Mouse (Mus musculus) heart, embryonic 14.5 days (tissue): ENCODE measurements around the gene Cd52. TPM values are rescaled to one million over a fixed set of nuclear protein-coding genes. Genes with fewer than 3 reads are reported as not detected.

Experiments used
- ATAC-seq: fragments of 200-750 bp; cut with Nextera tagmentation; 2 replicates; pipeline ENCODE4 v1.8.0; 2017; ENCODE audit warnings: low read depth, moderate TSS enrichment; ENCODE audit not compliant: insufficient number of reproducible peaks, insufficient read depth, low FRiP score
- H3K27ac ChIP-seq, 2 experiments: fragments of 200-500 bp in 1 of 2; fragments of 300-500 bp in 1 of 2; sonication (generic) in 1 of 2; replicated peaks in 1 of 2; 2 replicates each; pipeline ENCODE4 v1.5.1; 2012 to 2014; ENCODE audit warnings: low read depth in 2 of 2, low read length in 2 of 2, control low read depth in 1 of 2, mild to moderate bottlenecking in 1 of 2, mixed read lengths in 1 of 2; ENCODE audit not compliant: control insufficient read depth in 1 of 2, insufficient read depth in 1 of 2
- H3K27me3 ChIP-seq: fragments of 300-500 bp; sonication (generic); 2 replicates; pipeline ENCODE4 v1.6.1; 2014; ENCODE audit warnings: mild to moderate bottlenecking, low read length, control low read depth; ENCODE audit not compliant: control insufficient read depth, insufficient read depth
- H3K36me3 ChIP-seq: fragments of 300-500 bp; sonication (generic); 2 replicates; pipeline ENCODE4 v1.6.1; 2014; ENCODE audit warnings: mild to moderate bottlenecking, control low read depth, low read length, mixed read lengths; ENCODE audit not compliant: control insufficient read depth, insufficient read depth
- H3K4me1 ChIP-seq, 2 experiments: fragments of 200-500 bp in 1 of 2; fragments of 300-500 bp in 1 of 2; sonication (generic) in 1 of 2; 2 replicates each; pipeline ENCODE4 v1.6.1; 2012 to 2014; ENCODE audit warnings: low read length in 2 of 2, control low read depth in 1 of 2, mixed read lengths in 1 of 2; ENCODE audit not compliant: control insufficient read depth in 2 of 2, insufficient read depth in 2 of 2
- H3K4me2 ChIP-seq: fragments of 300-500 bp; sonication (generic); 2 replicates; pipeline ENCODE4 v1.6.1; 2014; ENCODE audit warnings: mild to moderate bottlenecking, low read length
- H3K4me3 ChIP-seq, 2 experiments: fragments of 200-500 bp in 1 of 2; fragments of 300-500 bp in 1 of 2; sonication (generic) in 1 of 2; 2 replicates each; pipeline ENCODE4 v1.5.1; 2012 to 2014; ENCODE audit warnings: low read length in 2 of 2, mild to moderate bottlenecking in 2 of 2, control low read depth in 1 of 2, low read depth in 1 of 2, moderate library complexity in 1 of 2; ENCODE audit not compliant: control insufficient read depth in 1 of 2, insufficient read depth in 1 of 2
- H3K9ac ChIP-seq: fragments of 300-500 bp; sonication (generic); 2 replicates; pipeline ENCODE4 v1.6.1; 2014; ENCODE audit warnings: mild to moderate bottlenecking, low read length
- H3K9me3 ChIP-seq: fragments of 300-500 bp; sonication (generic); 2 replicates; pipeline ENCODE4 v1.6.1; 2016; ENCODE audit warnings: low read length, control low read depth; ENCODE audit not compliant: control insufficient read depth
- WGBS: fragments of 180-500 bp; shearing (Covaris S2); extraction: QIAGEN DNeasy Blood & Tissue Kit; methylation state at CpG from one replicate; pipeline ENCODE4 v1.1.7; 2014; 5-methylcytosine and 5-hydroxymethylcytosine counted together
- polyA plus RNA-seq: library from polyadenylated mRNA; unstranded; fragments of >200 nt; fragmentation: Nextera tagmentation; extraction: Ambion mirVana; gene quantifications from 2 replicates; pipeline ENCODE4 v1.2.1, GENCODE M21; 2014

The Cd52 gene
- polyA plus RNA-seq, 1 experiment from 2014 or later = 10.7 TPM

DNA sequence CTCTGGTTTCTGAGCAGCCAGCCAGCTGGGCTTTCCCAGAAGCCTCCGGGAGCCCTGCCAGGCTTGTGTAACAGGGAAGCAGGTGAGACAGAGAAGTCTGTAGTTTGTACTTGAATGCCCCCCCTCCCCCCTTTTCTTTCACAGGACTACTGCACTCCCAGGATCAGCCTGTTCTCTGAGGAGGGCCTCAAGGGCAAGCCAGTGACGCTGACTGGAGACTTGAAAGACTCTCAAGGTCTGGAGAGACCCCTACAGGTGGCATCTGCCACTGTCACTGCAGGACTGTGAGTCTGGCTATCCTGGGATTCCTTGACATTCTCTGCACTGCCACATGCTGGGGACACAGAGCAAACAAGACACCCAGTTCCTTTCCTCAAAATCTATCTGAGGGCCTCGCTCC, 16.2 kb downstream of the Cd52 start:
- 0 out of 2 replicates have a peak, but pooled peaks have one; percentile 18 for ATAC-seq
- H3K27me3 ChIP-seq = peaks cover 27% of the 10 kb centered on the region
- 18% methylated on average over 3 of the region's 3 CpGs for WGBS
- no peak overlapping the region for H3K27ac ChIP-seq
- no peaks in the 10 kb centered on the region for H3K9me3 ChIP-seq
- H3K4me1 ChIP-seq = peaks cover 9 to 13% of the 10 kb centered on the region in 2 experiments; a peak in 3 of 4 replicates
- no peaks in the 10 kb centered on the region for H3K36me3 ChIP-seq
- no peak overlapping the region for H3K4me3 ChIP-seq
- no peak overlapping the region for H3K4me2 ChIP-seq
- H3K9ac ChIP-seq = no peak overlapping the region

DNA sequence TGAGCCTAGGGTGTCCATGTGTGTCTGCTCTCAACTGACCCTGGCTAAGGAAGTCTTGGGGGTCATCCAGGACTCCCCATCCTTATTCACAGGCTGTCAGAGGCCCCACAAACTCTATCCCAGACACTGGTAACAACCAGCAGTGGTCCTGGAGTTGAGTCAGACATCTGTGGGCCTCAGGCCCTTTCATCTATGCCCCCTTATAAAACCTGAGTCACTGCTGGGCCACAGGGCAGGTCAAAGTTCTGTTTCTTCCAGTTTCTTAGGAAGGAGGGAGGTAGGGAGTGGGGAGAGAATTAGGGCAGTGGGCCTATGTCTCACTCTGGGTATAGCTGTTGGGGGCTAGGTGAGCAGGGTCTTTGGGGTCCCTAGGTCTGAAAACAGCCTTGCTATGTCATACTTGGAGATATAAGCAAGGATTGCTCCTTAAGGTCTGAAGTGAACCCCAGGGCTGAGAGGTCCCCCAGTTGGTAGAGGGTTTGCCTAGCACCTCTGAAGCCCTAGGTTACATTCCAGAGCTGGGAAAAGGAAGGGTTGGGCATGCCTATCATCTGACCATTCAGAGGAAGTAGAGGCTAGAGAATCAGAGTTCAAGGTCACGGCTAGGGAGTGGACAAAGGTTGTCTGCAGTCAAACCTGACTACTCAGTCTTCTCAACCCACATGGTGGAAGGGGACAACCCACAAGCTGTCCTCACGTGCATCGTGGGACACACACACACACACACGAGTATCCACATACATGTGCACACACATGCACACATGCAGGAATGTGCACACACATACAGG, 25.9 kb downstream of the Cd52 start:
- Histone ChIP-seq H3K4me2 (no peak overlapping the region), H3K9ac (no peak overlapping the region), H3K4me3 (no peak overlapping the region), H3K9me3 (no peaks in the 10 kb centered on the region), H3K4me1 (no peaks in the 10 kb centered on the region; a peak in 1 of 4 replicates), H3K27me3 (peaks cover 8% of the 10 kb centered on the region; the same call in 1 of the 2 replicates), H3K36me3 (no peaks in the 10 kb centered on the region), H3K27ac (no peak overlapping the region)
- ATAC-seq = no peak
- 83% methylated on average over 4 of the region's 4 CpGs for WGBS

DNA sequence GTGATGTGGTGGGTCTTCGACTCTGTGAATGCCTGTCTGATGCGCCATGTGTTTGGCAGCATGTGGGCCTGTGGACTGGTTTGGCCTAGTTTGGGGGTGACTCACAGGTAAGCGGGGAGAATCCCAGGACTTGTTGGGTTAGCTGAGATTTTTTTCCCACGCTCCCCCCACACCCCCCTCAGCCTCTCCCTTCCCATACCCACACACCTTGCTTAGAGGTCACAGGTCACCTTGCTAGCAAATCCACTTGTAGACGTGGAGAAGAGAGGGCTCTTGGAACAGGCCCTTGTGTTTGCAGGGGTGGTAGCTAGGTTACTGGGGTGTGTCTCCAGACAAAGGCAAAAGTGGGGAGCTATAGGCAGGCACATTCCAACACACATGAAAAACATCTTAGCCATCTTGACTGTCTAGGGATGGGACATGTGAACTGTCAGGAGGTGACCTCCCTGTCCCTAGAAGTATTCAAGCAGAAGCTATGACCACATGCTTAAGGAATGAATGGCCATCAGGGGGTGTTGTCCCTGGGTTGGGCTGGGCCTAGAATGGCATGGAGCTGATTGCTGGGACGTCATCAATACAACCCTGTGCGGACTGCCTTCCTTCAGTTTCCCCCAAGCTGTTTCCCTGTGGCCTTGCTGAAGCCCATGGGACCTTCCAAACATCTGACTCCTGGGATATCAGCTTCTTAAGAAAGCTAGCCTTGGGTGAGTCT, 26.9 kb downstream of the Cd52 start:
- 75% methylated on average over 7 of the region's 7 CpGs for WGBS
- Histone ChIP-seq H3K36me3 (no peaks in the 10 kb centered on the region), H3K4me1 (no peaks in the 10 kb centered on the region; a peak in 1 of 4 replicates), H3K27ac (no peak overlapping the region), H3K9ac (no peak overlapping the region), H3K4me3 (no peak overlapping the region), H3K9me3 (no peaks in the 10 kb centered on the region), H3K27me3 (peaks cover 14% of the 10 kb centered on the region), H3K4me2 (no peak overlapping the region)
- ATAC-seq = no peak

DNA sequence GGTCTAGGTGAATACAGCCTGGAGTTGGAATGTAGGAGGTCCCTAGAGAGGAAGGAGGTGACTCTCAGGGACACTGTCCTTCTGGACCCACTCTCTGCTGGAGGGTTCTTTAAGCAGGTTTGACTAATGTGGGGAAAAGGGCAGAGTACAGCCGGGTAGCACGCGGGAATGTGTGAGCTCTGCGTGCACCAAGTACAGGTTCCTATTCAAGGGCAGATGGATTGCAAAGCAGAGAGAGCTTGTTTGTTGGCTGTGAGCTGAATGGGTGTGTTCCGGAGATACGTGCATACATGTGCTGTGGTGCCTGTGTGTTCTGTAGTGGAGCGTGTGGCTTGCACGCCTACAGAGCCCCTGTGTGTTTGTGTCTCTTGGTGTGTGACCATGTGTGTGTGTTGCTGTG, 27.5 kb downstream of the Cd52 start:
- WGBS = 85% methylated on average over 8 of the region's 8 CpGs
- no peak for ATAC-seq
- Histone ChIP-seq H3K4me1 (no peaks in the 10 kb centered on the region; a peak in 1 of 4 replicates), H3K36me3 (no peaks in the 10 kb centered on the region), H3K27ac (no peak overlapping the region), H3K27me3 (peaks cover 16% of the 10 kb centered on the region), H3K9me3 (no peaks in the 10 kb centered on the region), H3K9ac (no peak overlapping the region), H3K4me2 (no peak overlapping the region), H3K4me3 (no peak overlapping the region)

DNA sequence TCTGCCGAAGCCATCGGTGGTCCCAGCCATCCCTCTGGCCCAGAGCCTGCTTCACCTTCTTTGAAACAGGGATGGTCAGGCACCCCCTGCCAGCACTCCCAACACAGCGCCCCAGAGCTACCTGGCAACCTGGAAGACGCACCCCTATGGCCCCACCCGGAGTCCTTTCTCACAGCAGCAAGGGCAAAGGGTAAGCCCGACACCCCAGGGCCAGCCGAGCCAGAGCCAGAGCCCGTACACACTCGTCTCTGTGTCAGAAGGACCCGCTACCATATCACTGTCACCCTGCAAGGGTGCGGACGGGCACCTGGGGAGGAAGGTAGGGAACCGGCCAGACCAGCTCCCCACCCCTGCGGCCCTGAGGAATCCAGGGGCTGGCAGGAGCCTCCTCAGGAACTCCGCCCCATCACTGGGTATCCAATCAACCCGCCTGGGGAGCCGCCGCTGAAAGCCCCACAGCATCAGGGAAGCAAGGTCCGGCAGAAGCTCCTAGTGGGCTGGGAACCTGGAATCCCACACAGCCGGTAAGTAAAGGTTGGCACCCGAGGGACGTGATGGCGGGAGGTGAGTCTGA, 29.4 kb downstream of the Cd52 start:
- Histone ChIP-seq H3K4me1 (no peaks in the 10 kb centered on the region; a peak in 1 of 4 replicates), H3K27me3 (peaks cover 20% of the 10 kb centered on the region), H3K27ac (no peak overlapping the region), H3K36me3 (no peaks in the 10 kb centered on the region), H3K4me3 (no peak overlapping the region), H3K9me3 (no peaks in the 10 kb centered on the region), H3K9ac (no peak overlapping the region), H3K4me2 (no peak overlapping the region)
- no peak for ATAC-seq
- 24% methylated on average over 23 of the region's 23 CpGs for WGBS

DNA sequence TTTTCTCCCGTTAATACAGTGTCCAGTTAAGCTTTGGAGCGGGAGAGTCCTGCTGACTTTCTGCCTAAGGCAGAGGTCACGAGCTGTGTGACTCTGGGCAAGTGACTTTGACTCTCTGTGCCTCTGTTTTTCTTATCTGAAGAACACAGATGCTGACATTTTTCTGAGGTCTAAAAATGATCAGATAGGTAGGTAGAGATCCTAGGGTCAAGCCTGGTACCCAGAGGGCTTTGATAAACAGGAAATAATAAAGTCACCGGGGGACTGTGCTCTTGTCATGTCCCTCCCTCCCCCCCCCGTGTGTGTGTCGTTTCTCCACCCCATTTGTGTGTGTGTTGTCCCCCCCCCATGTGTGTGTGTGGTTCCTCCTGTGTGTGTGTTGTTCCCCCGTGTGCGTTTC, 32.3 kb downstream of the Cd52 start:
- Histone ChIP-seq H3K4me2 (no peak overlapping the region), H3K27me3 (peaks cover 28% of the 10 kb centered on the region), H3K4me1 (peaks cover 4% of the 10 kb centered on the region in 2 experiments; a peak in 2 of 4 replicates), H3K4me3 (no peak overlapping the region), H3K36me3 (no peaks in the 10 kb centered on the region), H3K9ac (no peak overlapping the region), H3K9me3 (no peaks in the 10 kb centered on the region), H3K27ac (no peak overlapping the region)
- no peak for ATAC-seq
- WGBS = 65% methylated on average over 8 of the region's 8 CpGs

DNA sequence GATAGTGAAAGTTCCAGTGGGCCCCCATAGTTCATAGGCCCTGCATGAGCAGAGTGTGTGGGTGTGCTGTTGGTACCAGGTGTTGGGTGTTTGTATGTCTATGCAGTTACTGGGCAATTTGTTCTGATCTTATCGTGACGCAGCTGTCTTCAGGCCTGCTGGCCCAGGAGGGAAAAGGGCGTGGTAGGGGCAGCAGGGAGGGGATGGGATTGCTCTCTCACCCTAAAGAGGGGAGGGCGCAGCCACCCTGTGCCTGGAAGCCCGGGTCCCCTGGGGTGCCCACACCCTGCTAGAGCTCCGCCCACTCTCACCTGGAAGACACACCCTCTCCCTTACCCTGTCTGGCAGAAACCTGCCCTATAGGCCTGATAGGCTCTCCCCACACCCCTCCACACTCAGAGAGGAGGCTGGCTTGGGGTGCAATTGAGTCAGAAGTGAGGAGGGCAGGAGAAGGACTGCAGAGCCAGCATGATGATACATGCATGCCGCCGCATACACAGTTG, 32.9 kb downstream of the Cd52 start:
- no peaks in the 10 kb centered on the region for H3K36me3 ChIP-seq
- peaks cover 28% of the 10 kb centered on the region for H3K27me3 ChIP-seq
- no peak overlapping the region for H3K27ac ChIP-seq
- H3K4me2 ChIP-seq = no peak overlapping the region
- 44% methylated on average over 8 of the region's 8 CpGs for WGBS
- H3K9me3 ChIP-seq = no peaks in the 10 kb centered on the region
- no peak overlapping the region for H3K9ac ChIP-seq
- H3K4me3 ChIP-seq = no peak overlapping the region
- H3K4me1 ChIP-seq = peaks cover 4% of the 10 kb centered on the region in 2 experiments; a peak in 2 of 4 replicates
- no peak for ATAC-seq
